Mouse (Mus musculus): ENCODE measurements at regions not wholly inside any gene's neighbourhood (a gene's known extent, or its start where the extent isn't known, plus 50 kb on each side); places are given as distances from the start of the nearest gene placed in this dataset.

GRCm38 (mm10) chr10:24392066-24392465 lies 168.7 kb downstream of the Moxd1 start:
- H3K4me2 ChIP-seq (ENCODE audit: insufficient read depth, low read depth, poor library complexity, severe bottlenecking) = no peak overlapping the region
- H3K36me3 ChIP-seq (replicated peaks in 1 of 2; ENCODE audit: control insufficient read depth in 1 of 2, insufficient read depth in 1 of 2, low read length in 1 of 2) = no peaks in the 10 kb centered on the region
- no peaks in the 10 kb centered on the region for H3K27me3 ChIP-seq (replicated peaks)
- dilution Hi-C loops (cut with MboI; ENCODE audit: extremely low pct_ligation_motif_present, extremely low pct_unique_long_range_greater_than_20kb, low sequenced_read_pairs) = no loop called here
- no peaks in the 10 kb centered on the region for H3K79me2 ChIP-seq (replicated peaks; ENCODE audit: control insufficient read depth, extremely low read depth, insufficient read depth, poor library complexity, severe bottlenecking)
- H3K4me1 ChIP-seq (ENCODE audit: control insufficient read depth in 1 of 2, insufficient read depth in 2 of 2) = no peaks in the 10 kb centered on the region
- no peak overlapping the region for H3K4me3 ChIP-seq (replicated peaks in 1 of 3; ENCODE audit: low read depth in 2 of 3, low read length in 2 of 3, poor library complexity in 1 of 3)
- TF ChIP-seq TCF12 (IDR thresholded peaks at IDR 0.05; ENCODE audit: low read depth, low read length) = no peak
- TF ChIP-seq ZKSCAN1 (IDR thresholded peaks at IDR 0.05; ENCODE audit: borderline replicate concordance, low read depth, low read length) = no peak
- in situ Hi-C loops (cut with MboI; ENCODE audit: low pct_ligation_motif_present, low pct_unique_long_range_greater_than_20kb, low sequenced_read_pairs) = loop anchor here (25.0 kb wide), 1 partner anchor 220 kb away; no protein-coding TSS in a partner anchor
- H3K27ac ChIP-seq (ENCODE audit: insufficient read depth, low read depth) = no peak overlapping the region
- no peak overlapping the region for H3K9ac ChIP-seq (ENCODE audit: insufficient read depth, low read depth)
- DNase-seq (ENCODE audit: extremely low read depth) = peak; percentile 4
- no peaks in the 10 kb centered on the region for H3K9me3 ChIP-seq (replicated peaks; ENCODE audit: low read length)

GRCm38 (mm10) chr10:24395999-24396784 lies 172.9 kb downstream of the Moxd1 start:
- Histone ChIP-seq H3K9me3 (replicated peaks; ENCODE audit: low read length) (no peaks in the 10 kb centered on the region), H3K4me1 (ENCODE audit: control insufficient read depth in 1 of 2, insufficient read depth in 2 of 2) (no peaks in the 10 kb centered on the region), H3K4me3 (replicated peaks in 1 of 3; ENCODE audit: low read depth in 2 of 3, low read length in 2 of 3, poor library complexity in 1 of 3) (no peak overlapping the region), H3K9ac (ENCODE audit: insufficient read depth, low read depth) (no peak overlapping the region), H3K36me3 (replicated peaks in 1 of 2; ENCODE audit: control insufficient read depth in 1 of 2, insufficient read depth in 1 of 2, low read length in 1 of 2) (no peaks in the 10 kb centered on the region), H3K4me2 (ENCODE audit: insufficient read depth, low read depth, poor library complexity, severe bottlenecking) (no peak overlapping the region), H3K27ac (ENCODE audit: insufficient read depth, low read depth) (no peak overlapping the region), H3K79me2 (replicated peaks; ENCODE audit: control insufficient read depth, extremely low read depth, insufficient read depth, poor library complexity, severe bottlenecking) (no peaks in the 10 kb centered on the region), H3K27me3 (replicated peaks) (no peaks in the 10 kb centered on the region)
- peak; percentile 36; the same call in 1 of the 2 replicates for TF ChIP-seq ZNF384 (IDR thresholded peaks at IDR 0.05; ENCODE audit: low read depth, low read length)
- no peak for TF ChIP-seq RCOR1 (conservative IDR thresholded peaks at IDR 0.05; ENCODE audit: low read depth, low read length)
- dilution Hi-C loops (cut with MboI; ENCODE audit: extremely low pct_ligation_motif_present, extremely low pct_unique_long_range_greater_than_20kb, low sequenced_read_pairs) (no loop called here), in situ Hi-C loops (cut with MboI; ENCODE audit: low pct_ligation_motif_present, low pct_unique_long_range_greater_than_20kb, low sequenced_read_pairs) (loop anchor here (25.0 kb wide), 1 partner anchor 216 kb away; no protein-coding TSS in a partner anchor)
- no peak for DNase-seq (ENCODE audit: extremely low read depth)

GRCm38 (mm10) chr10:24397125-24397524 lies 173.8 kb downstream of the Moxd1 start:
- Histone ChIP-seq H3K4me2 (ENCODE audit: insufficient read depth, low read depth, poor library complexity, severe bottlenecking) (no peak overlapping the region), H3K4me1 (ENCODE audit: control insufficient read depth in 1 of 2, insufficient read depth in 2 of 2) (no peaks in the 10 kb centered on the region), H3K27me3 (replicated peaks) (no peaks in the 10 kb centered on the region), H3K4me3 (replicated peaks in 1 of 3; ENCODE audit: low read depth in 2 of 3, low read length in 2 of 3, poor library complexity in 1 of 3) (no peak overlapping the region), H3K9me3 (replicated peaks; ENCODE audit: low read length) (no peaks in the 10 kb centered on the region), H3K27ac (ENCODE audit: insufficient read depth, low read depth) (no peak overlapping the region), H3K9ac (ENCODE audit: insufficient read depth, low read depth) (no peak overlapping the region), H3K36me3 (replicated peaks in 1 of 2; ENCODE audit: control insufficient read depth in 1 of 2, insufficient read depth in 1 of 2, low read length in 1 of 2) (no peaks in the 10 kb centered on the region), H3K79me2 (replicated peaks; ENCODE audit: control insufficient read depth, extremely low read depth, insufficient read depth, poor library complexity, severe bottlenecking) (no peaks in the 10 kb centered on the region)
- TF ChIP-seq NRF1 (IDR thresholded peaks at IDR 0.05; ENCODE audit: low read depth, low read length) (no peak), MEF2A (IDR thresholded peaks at IDR 0.05; ENCODE audit: borderline replicate concordance, low read depth, low read length) (no peak), MAX (IDR thresholded peaks at IDR 0.05; ENCODE audit: low read length) (no peak), POLR2AphosphoS2 (IDR thresholded peaks at IDR 0.05; ENCODE audit: low read depth, low read length) (no peak), CTCF (conservative IDR thresholded peaks at IDR 0.05 in 1 of 2, IDR thresholded peaks at IDR 0.05 in 1 of 2; ENCODE audit: low read depth in 2 of 2, low read length in 2 of 2) (no peak)
- DNase-seq (ENCODE audit: extremely low read depth) = no peak
- dilution Hi-C loops (cut with MboI; ENCODE audit: extremely low pct_ligation_motif_present, extremely low pct_unique_long_range_greater_than_20kb, low sequenced_read_pairs) (no loop called here), in situ Hi-C loops (cut with MboI; ENCODE audit: low pct_ligation_motif_present, low pct_unique_long_range_greater_than_20kb, low sequenced_read_pairs) (loop anchor here (25.0 kb wide), 1 partner anchor 215 kb away; no protein-coding TSS in a partner anchor)

All from CH12.LX (cell line).